In the genomic region with DNA sequence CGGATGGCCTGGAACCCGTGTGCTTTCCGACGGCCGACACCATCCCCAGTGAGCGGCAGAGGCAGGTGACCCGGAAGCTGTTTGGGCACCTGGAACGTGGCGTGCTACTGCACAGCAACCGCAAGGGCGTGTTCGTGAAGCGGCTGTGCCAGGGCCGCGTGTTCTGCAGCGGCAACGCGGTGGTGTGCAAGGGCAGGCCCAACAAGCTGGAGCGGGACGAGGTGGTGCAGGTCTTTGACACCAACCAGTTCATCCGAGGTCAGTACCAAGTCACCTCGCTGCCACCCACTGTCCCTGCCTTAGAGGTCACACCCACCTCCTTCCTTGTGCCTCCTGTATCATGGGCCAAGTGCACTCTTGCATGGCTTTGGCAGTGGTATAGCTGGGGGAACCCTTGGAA, we compare ENCODE assay signal across 16 mouse cellular contexts.
"Had no signal": no experiment of that assay in that cellular context is flagged by ENCODE, and none has a peak within 500 bp of the region (broad histone marks: within the 10 kb centered on the region; RNA-seq: fewer than 3 reads in every experiment).

No protein-coding gene starts in this region.

- H3K36me3 ChIP-seq: limb, embryonic 12.5 days; limb, embryonic 15.5 days; stomach, embryonic 15.5 days had no signal

- DNase-seq: kidney, postnatal 14 days; kidney, postnatal 4 days; left cerebral cortex, postnatal 4 days; liver, postnatal 0 days; lung, embryonic 14.5 days; midbrain, embryonic 14.5 days; thymus, postnatal 25 days had no signal

- H3K4me3 ChIP-seq: limb, embryonic 12.5 days; limb, embryonic 15.5 days; stomach, embryonic 15.5 days had no signal

- H3K9ac ChIP-seq: limb, embryonic 12.5 days; limb, embryonic 15.5 days; liver, embryonic 14.5 days; liver, postnatal 0 days; lung, embryonic 14.5 days; stomach, embryonic 15.5 days had no signal

- H3K27ac ChIP-seq: limb, embryonic 12.5 days; limb, embryonic 15.5 days; liver, embryonic 14.5 days; macrophage; stomach, embryonic 15.5 days had no signal

- H3K4me2 ChIP-seq: limb, embryonic 12.5 days; limb, embryonic 15.5 days; liver, embryonic 11.5 days; lung, embryonic 14.5 days; midbrain, embryonic 11.5 days; stomach, embryonic 15.5 days had no signal

- H3K27me3 ChIP-seq: stomach, embryonic 15.5 days had no signal

- H3K9me3 ChIP-seq: limb, embryonic 12.5 days; limb, embryonic 15.5 days; stomach, embryonic 15.5 days had no signal

- ATAC-seq: intestine, embryonic 16.5 days; liver, postnatal 0 days; lung, postnatal 0 days had no signal
